In the genomic region with DNA sequence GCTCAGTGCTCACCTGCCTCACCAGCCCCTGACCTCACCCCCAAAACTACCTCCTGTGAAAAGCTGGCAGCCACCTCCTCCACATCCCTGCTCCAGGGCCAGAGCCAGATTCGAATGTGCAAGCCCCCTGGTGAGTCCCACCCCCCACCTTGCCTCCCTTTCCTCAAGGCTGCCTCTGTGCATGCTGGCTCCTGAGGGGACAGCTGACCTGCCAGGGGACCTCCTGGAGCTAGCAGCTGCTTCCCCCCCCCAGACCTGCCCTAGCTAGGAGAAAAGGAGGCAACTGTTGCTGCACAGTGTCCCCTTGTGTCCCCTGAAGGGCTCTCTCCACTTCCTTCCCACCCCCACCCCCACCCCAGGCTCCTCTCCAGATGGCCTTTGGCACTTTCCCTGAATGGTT, we compare ENCODE assay signal across 11 mouse cellular contexts. TPM values are rescaled to one million over a fixed set of nuclear protein-coding genes. Genes with fewer than 3 reads are reported as not detected.
DNase-seq lines count a peak whose midpoint lies in the region; ATAC-seq and TF ChIP-seq lines count a peak whose summit lies in the region.
"Had no signal": no experiment of that assay in that cellular context is flagged by ENCODE, and none has a peak within 500 bp of the region (broad histone marks: within the 10 kb centered on the region; RNA-seq: fewer than 3 reads in every experiment).

No protein-coding gene starts in this region.

- no peak for TF ChIP-seq CTCF in spleen, adult 2 months (IDR thresholded peaks at IDR 0.05; ENCODE audit: extremely low read depth, insufficient read depth, insufficient read length, insufficient replicate concordance)

- DNase-seq in heart, postnatal 10 days: no peak
- no peak for DNase-seq in spleen, adult 2 months (ENCODE audit: low read depth in 1 of 2, low spot score in 2 of 2)
- DNase-seq in spleen, postnatal 4 days (ENCODE audit: low spot score in 2 of 2): no peak
- no peak for DNase-seq in thymus, postnatal 10 days (ENCODE audit: low spot score in 2 of 2)
- DNase-seq in right cerebral cortex, postnatal 14 days: no peak
- DNase-seq in frontal cortex, postnatal 36 days (ENCODE audit: low spot score in 2 of 2): no peak
- DNase-seq: adrenal gland, postnatal 10 days had no signal

- peaks cover 74% of the 10 kb centered on the region for H3K36me3 ChIP-seq in heart, embryonic 12.5 days
- H3K36me3 ChIP-seq in spleen, adult 2 months (ENCODE audit: control insufficient read depth, insufficient read depth, low read length): peaks cover 54% of the 10 kb centered on the region
- H3K36me3 ChIP-seq in limb, embryonic 13.5 days: peaks cover 68% of the 10 kb centered on the region

- WGBS in heart, embryonic 12.5 days: 48% methylated on average over 1 of the region's 1 CpGs
- 86% methylated on average over 1 of the region's 1 CpGs for WGBS in spleen, adult 2 months
- 43% methylated on average over 1 of the region's 1 CpGs for WGBS in limb, embryonic 13.5 days

- intact Hi-C loops in heart, postnatal 10 days (cut with DNase I): no loop called here

- no peak for ATAC-seq in heart, embryonic 12.5 days (ENCODE audit: insufficient number of reproducible peaks, low FRiP score)
- ATAC-seq in limb, embryonic 13.5 days (ENCODE audit: low FRiP score, low read depth): no peak
- ATAC-seq: CD4-positive, CD25-positive, alpha-beta regulatory T cell, adult 4 months had no signal

- peak overlapping the region; percentile 100 for H3K9ac ChIP-seq in heart, embryonic 12.5 days
- H3K9ac ChIP-seq in limb, embryonic 13.5 days: 0 out of 2 replicates have a peak overlapping the region, but pooled peaks have one; percentile 1
- H3K9ac ChIP-seq: liver, embryonic 14.5 days had no signal

- H3K4me2 ChIP-seq in heart, embryonic 12.5 days: no peak overlapping the region
- peak overlapping the region; percentile 27; the same call in 1 of the 2 replicates for H3K4me2 ChIP-seq in limb, embryonic 13.5 days (replicated peaks)

- no peak for TF ChIP-seq POLR2A in spleen, adult 2 months (IDR thresholded peaks at IDR 0.05; ENCODE audit: low read depth, low read length)

- no peak overlapping the region for H3K4me3 ChIP-seq in heart, embryonic 12.5 days
- H3K4me3 ChIP-seq in spleen, adult 2 months (ENCODE audit: extremely low read depth, insufficient read depth, insufficient read length): no peak overlapping the region
- 0 out of 2 replicates have a peak overlapping the region, but pooled peaks have one; percentile 1 for H3K4me3 ChIP-seq in limb, embryonic 13.5 days

- H3K9me3 ChIP-seq in heart, embryonic 12.5 days (replicated peaks): no peaks in the 10 kb centered on the region
- no peaks in the 10 kb centered on the region for H3K9me3 ChIP-seq in limb, embryonic 13.5 days

- peaks cover 83% of the 10 kb centered on the region for H3K4me1 ChIP-seq in heart, embryonic 12.5 days (replicated peaks)
- peaks cover 41% of the 10 kb centered on the region for H3K4me1 ChIP-seq in spleen, adult 2 months (ENCODE audit: control insufficient read depth, insufficient read depth, insufficient read length)
- H3K4me1 ChIP-seq in limb, embryonic 13.5 days: peaks cover 84% of the 10 kb centered on the region

- peak overlapping the region; percentile 19 for H3K27ac ChIP-seq in heart, embryonic 12.5 days (ENCODE audit: poor library complexity, severe bottlenecking)
- peak overlapping the region; percentile 33; the same call in 1 of the 2 replicates for H3K27ac ChIP-seq in spleen, adult 2 months (ENCODE audit: insufficient read depth, low read length)
- H3K27ac ChIP-seq in limb, embryonic 13.5 days: peak overlapping the region; percentile 61; the same call in 1 of the 2 replicates
- H3K27ac ChIP-seq: liver, embryonic 14.5 days had no signal

- no peaks in the 10 kb centered on the region for H3K27me3 ChIP-seq in heart, embryonic 12.5 days (replicated peaks)
- H3K27me3 ChIP-seq in spleen, adult 2 months (ENCODE audit: control insufficient read depth, insufficient read depth, low read length): no peaks in the 10 kb centered on the region
- no peaks in the 10 kb centered on the region for H3K27me3 ChIP-seq in limb, embryonic 13.5 days

RNA-seq across cellular contexts. Expression of gene Midn, which starts 7.2 kb away (rescaled TPM):
- polyA plus RNA-seq in heart, embryonic 12.5 days (2016; fragmentation: Nextera tagmentation; extraction: Ambion mirVana): 25.9 and 28.9 TPM in 2 replicates
- 100 to 1,000 TPM; 132 to 190 TPM for total RNA-seq in heart, postnatal 10 days (2021)
- polyA plus RNA-seq in spleen, adult 2 months (2012; rRNA removed): 128 and 157 TPM in 2 replicates
- polyA plus RNA-seq in limb, embryonic 13.5 days (2015; fragmentation: Nextera tagmentation; extraction: Ambion mirVana): 22.9 and 23.2 TPM in 2 replicates

RNA-seq across cellular contexts. Expression of gene Cirbp, which starts 10.5 kb away (rescaled TPM):
- 110 and 118 TPM in 2 replicates for polyA plus RNA-seq in heart, embryonic 12.5 days (2016; fragmentation: Nextera tagmentation; extraction: Ambion mirVana)
- total RNA-seq in heart, postnatal 10 days (2021): 100 to 1,000 TPM; 113 to 134 TPM
- polyA plus RNA-seq in spleen, adult 2 months (2012; rRNA removed): 144 and 151 TPM in 2 replicates
- 149 and 194 TPM in 2 replicates for polyA plus RNA-seq in limb, embryonic 13.5 days (2015; fragmentation: Nextera tagmentation; extraction: Ambion mirVana)

RNA-seq across cellular contexts. Expression of gene Cbarp, which starts 14.6 kb away (rescaled TPM):
- polyA plus RNA-seq in heart, embryonic 12.5 days (2016; fragmentation: Nextera tagmentation; extraction: Ambion mirVana): 1.7 and 3.6 TPM in 2 replicates
- total RNA-seq in heart, postnatal 10 days (2021): 1 to 10 TPM; 3.2 to 4.1 TPM
- 11.9 and 13.4 TPM in 2 replicates for polyA plus RNA-seq in spleen, adult 2 months (2012; rRNA removed)
- polyA plus RNA-seq in limb, embryonic 13.5 days (2015; fragmentation: Nextera tagmentation; extraction: Ambion mirVana): 7.4 and 8.1 TPM in 2 replicates

RNA-seq across cellular contexts. Expression of gene Atp5d, which starts 16.8 kb away (rescaled TPM):
- 827 and 861 TPM in 2 replicates for polyA plus RNA-seq in heart, embryonic 12.5 days (2016; fragmentation: Nextera tagmentation; extraction: Ambion mirVana)
- 1,000 to 10,000 TPM; 1,058 to 1,125 TPM for total RNA-seq in heart, postnatal 10 days (2021)
- polyA plus RNA-seq in spleen, adult 2 months (2012; rRNA removed): 592 and 782 TPM in 2 replicates
- 456 and 475 TPM in 2 replicates for polyA plus RNA-seq in limb, embryonic 13.5 days (2015; fragmentation: Nextera tagmentation; extraction: Ambion mirVana)

RNA-seq across cellular contexts. Expression of gene 1600002K03Rik, which starts 17.5 kb away (rescaled TPM):
- polyA plus RNA-seq in heart, embryonic 12.5 days (2016; fragmentation: Nextera tagmentation; extraction: Ambion mirVana): 10.4 and 11.7 TPM in 2 replicates
- total RNA-seq in heart, postnatal 10 days (2021): 1 to 10 TPM; 3.1 to 3.4 TPM
- 10.8 TPM in 2 replicates for polyA plus RNA-seq in spleen, adult 2 months (2012; rRNA removed)
- polyA plus RNA-seq in limb, embryonic 13.5 days (2015; fragmentation: Nextera tagmentation; extraction: Ambion mirVana): 9.7 and 11.0 TPM in 2 replicates
